8 mouse cellular contexts compared by ENCODE assay signal in the genomic region with DNA sequence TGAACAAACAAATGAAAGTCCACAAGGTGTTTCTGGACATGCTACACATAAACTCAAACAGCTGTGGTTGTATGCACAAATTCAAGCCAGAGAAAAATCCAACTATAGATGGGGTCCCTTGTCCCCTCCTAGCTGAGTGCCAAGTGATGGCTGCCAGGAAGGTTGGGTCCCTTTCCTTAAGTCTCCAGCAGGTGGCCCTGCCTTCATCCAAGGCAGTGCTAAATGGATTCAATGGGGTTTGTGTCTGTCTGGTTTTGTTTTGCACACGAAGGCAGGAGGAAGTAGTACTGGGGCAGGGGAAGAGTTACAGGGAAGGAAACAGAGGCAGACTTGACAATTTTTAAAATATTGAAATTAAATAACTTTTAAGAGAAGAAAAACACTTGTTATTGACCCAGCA. TPM values are rescaled to one million over a fixed set of nuclear protein-coding genes. Genes with fewer than 3 reads are reported as not detected.
DNase-seq lines count a peak whose midpoint lies in the region.
"Had no signal": no experiment of that assay in that cellular context is flagged by ENCODE, and none has a peak within 500 bp of the region (broad histone marks: within the 10 kb centered on the region; RNA-seq: fewer than 3 reads in every experiment).

No protein-coding gene starts in this region.

- peak; percentile 17 to 30 for DNase-seq in kidney, postnatal 25 days
- no peak for DNase-seq in kidney, adult 11 months
- DNase-seq in ES-CJ7 (ENCODE audit: low read depth, low spot score), result peak; percentile 53
- DNase-seq in adrenal gland, postnatal 25 days, result peak; percentile 11
- peak; percentile 20 for DNase-seq in naive thymus-derived CD4-positive, alpha-beta T cell, adult 2 months (ENCODE audit: low read depth)
- DNase-seq in cerebellum, adult 11 months, result no peak
- DNase-seq in left cerebral cortex, adult 9 months (ENCODE audit: low spot score in 2 of 2), result no peak

RNA-seq across cellular contexts. Expression of gene Arhgap20, which starts 12.0 kb away (rescaled TPM):
- 2.3 and 4.1 TPM in 2 replicates for total RNA-seq in adrenal gland, postnatal 25 days (2021)
- total RNA-seq: hematopoietic stem cell, adult 5-6 weeks had no signal

Comparison
In these comparisons a context has a peak if more than half of its experiments do, and no peak if none do; other contexts are left out.
1. DNase-seq: peak in kidney, postnatal 25 days (2 of 2), ES-CJ7 (single experiment), adrenal gland, postnatal 25 days (single experiment) and naive thymus-derived CD4-positive, alpha-beta T cell, adult 2 months (single experiment); none in kidney, adult 11 months (single experiment), cerebellum, adult 11 months (single experiment) and left cerebral cortex, adult 9 months (0 of 2).